Mouse (Mus musculus) left cerebral cortex, postnatal 14 days (tissue): ENCODE results near the gene Nlrp3. TPM values are rescaled to one million over a fixed set of nuclear protein-coding genes. Genes with fewer than 3 reads are reported as not detected.

ENCODE experiments used
- DNase-seq, 2 experiments: peaks; one replicate each; pipeline ENCODE4 v3.0.0; 2021 to 2022; ENCODE audit warnings: low spot score in 2 of 2, mixed read lengths in 1 of 2
- intact Hi-C: fragments of 180-260 bp; cut with DNase I; formaldehyde crosslinking; loops from one replicate; pipeline ENCODE4 v1.15.1; 2025
- long read RNA-seq, 2 experiments: library from polyadenylated mRNA; stranded (forward); transcript quantifications; one replicate each; pipeline ENCODE4 v2.0.0; 2021
- total RNA-seq, 2 experiments: library from RNA; stranded (reverse); gene quantifications; 2 replicates each; pipeline ENCODE4 v1.2.3; 2021

Gene Nlrp3
- 1 to 10 TPM in 1 of 2 experiments, under 1 TPM in 1; 0.80 to 1.1 TPM for total RNA-seq
- long read RNA-seq, experiment 1 = 0 reads
- long read RNA-seq, experiment 2 = 0 reads

DNA sequence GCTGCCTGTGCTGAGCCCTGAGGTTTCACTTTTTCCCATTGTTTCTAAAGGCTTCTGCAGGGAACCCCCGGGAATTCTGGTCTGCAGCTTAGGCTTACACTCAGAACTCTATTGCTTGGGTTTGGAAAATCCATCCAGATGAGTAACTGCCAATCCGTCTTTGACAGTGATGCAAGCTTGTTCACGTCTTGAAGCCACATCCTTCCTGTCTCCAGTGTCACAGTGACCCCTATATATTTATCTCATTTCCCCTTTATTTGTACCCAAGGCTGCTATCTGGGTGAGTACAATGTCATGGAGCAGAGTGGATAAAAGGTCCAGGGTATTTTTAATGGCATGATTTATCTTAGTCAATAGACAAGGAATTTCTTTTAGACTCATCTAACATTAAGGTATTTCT is at the start of gene Nlrp3:
Gene Nlrp3 (plus strand): TSS at position 245 of the 400 bp plus-strand sequence.
- DNase-seq = no peak
- intact Hi-C loops = no loop called here

DNA sequence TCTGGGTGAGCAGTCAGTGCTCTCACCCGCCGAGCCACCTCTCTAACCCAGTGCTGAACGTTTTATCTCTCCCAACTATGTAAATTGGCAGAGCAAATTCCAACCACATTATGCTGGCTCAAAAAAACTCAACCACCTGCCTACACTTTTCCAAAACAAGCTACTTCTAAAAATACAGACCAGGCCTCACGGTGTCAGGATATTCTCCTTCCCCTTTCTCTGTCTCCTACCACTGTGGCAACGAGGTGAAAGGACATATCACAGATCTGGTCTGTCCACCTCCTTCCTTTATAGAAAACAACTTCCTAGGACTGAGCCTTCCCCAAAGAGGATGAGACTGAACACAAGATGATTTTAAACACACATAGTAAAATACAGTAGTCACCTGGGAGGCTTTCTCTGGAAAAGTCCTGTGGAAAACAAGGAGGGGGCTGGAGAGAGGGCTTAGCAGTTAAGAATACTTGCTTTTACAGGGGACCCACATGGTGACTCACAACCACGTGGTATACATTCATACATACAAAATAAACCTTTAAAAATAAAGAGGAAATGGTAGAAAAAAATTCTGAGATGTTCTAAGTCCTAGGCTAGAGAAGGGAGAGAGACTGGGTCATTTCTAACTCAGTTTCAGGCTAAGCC is 44.6 kb upstream of the Nlrp3 start:
- DNase-seq = no peak
- intact Hi-C loops = no loop called here

DNA sequence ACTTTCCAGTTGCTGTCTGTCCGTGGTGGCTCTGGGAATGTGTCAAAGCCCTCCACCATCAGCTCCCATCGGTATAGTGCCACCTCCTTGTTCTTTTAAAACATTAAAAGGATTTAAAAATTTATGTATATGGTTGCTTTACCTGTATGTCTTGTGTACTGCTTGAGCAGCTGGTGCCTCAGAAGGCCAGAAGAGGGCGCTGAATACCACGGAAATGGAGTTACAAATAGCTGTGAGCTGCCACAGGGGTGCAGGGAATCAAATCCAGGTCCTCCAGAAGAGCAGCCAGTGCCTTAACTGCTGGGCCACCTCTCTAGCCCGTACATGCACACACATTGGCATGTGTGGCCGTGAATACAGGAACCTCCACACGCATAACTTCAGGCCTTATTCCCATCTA is 43.6 kb upstream of the Nlrp3 start:
- DNase-seq = no peak
- intact Hi-C loops = no loop called here

DNA sequence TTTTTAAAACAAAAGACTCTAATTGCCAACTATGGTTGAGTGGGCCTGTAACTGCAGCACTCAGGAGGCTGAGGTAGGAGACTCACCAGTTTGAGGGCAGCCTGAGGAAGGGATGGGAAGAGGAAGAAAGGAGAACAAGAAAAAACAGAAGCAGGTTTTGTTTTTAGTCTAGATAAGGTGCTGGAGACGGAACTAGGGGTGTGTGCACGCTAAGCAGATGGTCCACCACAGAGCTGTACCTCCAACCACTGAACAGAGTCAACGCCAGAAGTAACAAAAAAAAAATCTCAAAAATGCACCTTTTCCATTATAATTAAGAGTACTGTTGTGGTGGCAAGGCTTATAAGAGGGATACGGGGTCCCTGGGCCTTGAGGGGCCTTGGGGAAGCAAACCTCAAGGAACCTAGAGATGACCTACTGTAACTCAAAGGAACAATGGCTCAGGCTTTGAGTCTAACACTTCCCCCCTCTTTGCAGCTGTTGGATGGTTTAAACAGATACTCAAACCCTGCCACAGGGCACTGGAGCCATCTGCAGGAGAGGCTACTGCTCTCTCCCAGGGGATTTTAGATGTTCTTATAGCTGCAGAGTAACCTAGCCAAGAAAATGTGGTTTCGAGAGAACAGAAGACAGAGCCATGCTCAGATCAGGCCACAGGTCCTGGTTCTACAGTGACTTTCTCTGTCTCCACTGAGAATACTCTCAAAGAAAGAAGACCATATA is 39.2 kb upstream of the Nlrp3 start:
- intact Hi-C loops = no loop called here

DNA sequence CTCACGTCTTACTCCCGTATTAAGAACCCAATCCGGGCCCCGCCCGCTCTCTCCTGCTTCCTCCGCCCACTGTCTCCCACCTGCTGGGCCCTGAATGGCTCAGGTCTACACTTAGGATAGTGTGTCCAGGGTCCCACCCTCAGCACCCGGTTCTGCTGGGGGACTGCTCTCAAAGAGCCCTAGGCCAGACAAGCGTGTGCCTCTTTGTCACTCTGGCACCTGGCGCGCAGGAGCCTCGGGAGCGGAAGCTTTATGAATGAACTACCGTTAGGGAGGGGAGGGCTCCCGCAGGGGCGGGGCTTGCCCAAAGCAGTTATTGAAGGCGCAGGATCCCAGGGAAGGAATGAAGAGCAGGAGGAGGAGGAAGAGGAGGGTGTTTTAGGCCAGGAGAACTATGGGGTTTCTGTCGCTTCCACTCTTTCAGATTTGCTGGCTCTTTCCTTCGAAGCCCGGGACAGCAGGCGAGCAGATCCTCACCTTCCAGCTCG is 36.0 kb upstream of the Nlrp3 start:
- intact Hi-C loops = no loop called here
- DNase-seq = peak; percentile 47 to 62

More for the DNA sequence above, 39.2 kb upstream of the Nlrp3 start:
- DNase-seq = no peak

DNA sequence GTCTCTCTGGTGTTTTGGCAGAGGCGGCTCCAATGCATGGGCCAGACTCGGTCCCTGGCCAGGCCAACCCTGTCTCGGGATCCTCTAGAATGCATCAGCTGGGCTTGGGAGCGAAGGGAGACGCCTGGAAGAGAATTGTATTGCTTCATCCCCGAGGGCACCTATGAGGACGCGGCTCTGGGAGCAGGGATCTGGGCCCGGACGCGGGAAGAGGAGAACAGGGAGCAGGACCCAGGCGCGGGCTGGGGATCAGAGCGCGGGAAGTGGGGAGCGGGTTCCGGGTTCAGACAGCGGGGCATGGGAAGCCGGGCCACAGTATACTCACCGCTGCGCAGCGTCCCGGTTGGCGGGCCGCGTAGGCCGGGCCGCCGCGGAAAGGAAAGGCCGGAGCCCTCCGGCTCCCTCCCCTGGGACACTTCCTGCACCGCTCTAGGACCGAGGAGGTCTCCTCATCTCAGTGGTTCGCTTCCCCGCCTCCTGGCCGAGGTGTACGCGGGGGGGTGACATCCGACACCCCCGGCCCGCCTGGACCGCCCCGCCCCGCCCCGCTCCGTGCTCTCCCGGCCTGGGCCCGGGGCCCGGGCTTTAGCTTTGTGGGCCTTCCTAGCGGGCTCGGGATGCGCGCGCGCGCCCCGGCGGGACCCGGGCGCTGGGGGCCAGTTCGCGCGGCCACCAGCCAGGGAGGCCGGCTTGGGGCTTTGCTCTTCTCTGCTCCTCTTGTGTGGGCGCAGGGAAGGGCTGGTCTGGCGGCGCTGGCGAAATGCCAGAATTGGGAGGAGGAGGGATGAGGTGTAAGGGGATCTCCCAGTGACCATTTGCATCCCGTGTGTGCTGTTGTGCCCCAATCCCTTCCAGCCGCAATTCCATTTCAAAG is 35.3 kb upstream of the Nlrp3 start:
- intact Hi-C loops = no loop called here
- DNase-seq = peak; percentile 68 to 77

DNA sequence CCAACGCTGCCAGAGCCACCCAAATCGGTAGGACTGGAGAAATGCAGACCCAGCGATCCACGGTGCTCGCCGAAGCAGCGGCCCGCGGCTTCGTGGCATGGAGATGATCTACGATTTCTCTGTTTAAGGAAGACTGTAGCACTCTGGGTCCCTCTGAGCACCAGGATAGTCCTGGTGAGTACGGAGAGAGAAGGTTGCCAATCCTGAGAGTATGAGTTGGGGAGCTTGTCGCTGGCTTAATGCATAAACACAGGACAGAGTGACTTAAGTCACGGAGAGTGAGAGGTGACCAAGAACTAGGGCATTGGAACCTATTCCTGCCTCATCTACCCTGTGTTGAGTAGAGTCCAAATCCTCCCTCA is 34.7 kb upstream of the Nlrp3 start:
- no peak for DNase-seq
- intact Hi-C loops = no loop called here

DNA sequence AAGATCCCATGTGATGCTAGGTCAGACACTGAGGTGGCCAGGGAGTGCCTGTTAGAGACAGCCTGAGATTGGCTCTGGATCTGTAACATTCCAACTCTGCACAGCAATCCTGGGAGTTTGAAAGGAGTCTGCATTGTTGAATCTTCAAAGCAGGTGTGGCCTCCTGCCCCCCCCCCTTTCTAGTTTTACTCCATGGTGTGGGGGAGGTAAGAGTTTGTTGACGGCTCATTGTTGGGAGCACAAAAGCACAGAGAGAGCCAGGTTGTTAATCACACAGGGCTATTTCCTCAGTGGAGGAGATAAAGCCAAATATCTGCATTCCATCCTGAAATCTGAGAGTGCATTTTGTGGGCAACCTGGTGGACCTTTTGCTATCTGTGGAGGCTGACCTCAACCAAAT is 29.8 kb upstream of the Nlrp3 start:
- intact Hi-C loops = no loop called here
- DNase-seq = no peak

DNA sequence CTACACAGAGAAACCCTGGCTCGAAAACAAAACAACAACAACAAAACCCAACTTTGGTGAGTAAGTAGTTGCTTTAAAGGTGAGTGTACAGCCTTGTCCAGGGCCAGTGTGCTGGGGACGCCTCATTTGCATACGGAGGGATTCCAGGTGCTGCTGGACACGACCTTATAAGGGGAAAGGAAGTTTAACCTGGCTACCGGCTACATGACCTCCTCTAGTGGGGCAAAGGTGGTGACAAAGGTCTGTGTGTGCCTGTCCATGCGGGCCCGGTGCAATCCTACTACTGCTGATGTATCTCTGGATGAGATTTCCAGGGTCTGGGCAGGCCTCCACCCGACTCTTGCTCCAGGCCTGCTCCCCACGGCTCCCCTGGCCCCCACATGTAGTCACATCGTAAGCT is 28.6 kb upstream of the Nlrp3 start:
- no peak for DNase-seq
- intact Hi-C loops = no loop called here

DNA sequence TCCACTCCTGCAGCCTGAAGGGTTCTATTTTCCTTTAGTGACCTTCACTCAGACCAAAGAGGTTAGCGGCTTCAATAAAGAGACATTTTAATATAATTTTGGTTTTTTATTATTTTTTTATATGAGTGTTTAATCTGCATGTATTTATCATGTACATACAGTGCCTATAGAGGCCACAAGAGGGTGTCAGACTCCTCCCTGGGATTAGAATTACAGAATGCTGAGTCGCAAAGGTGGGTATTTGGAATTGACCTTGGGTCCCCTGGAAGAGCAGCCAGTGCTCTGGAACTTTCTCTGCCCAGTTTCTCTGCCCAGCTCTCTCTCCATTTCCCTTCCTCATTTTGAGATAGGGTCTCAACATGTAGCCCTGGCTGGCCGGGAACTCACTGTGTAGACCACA is 27.8 kb upstream of the Nlrp3 start:
- intact Hi-C loops = no loop called here
- no peak for DNase-seq

DNA sequence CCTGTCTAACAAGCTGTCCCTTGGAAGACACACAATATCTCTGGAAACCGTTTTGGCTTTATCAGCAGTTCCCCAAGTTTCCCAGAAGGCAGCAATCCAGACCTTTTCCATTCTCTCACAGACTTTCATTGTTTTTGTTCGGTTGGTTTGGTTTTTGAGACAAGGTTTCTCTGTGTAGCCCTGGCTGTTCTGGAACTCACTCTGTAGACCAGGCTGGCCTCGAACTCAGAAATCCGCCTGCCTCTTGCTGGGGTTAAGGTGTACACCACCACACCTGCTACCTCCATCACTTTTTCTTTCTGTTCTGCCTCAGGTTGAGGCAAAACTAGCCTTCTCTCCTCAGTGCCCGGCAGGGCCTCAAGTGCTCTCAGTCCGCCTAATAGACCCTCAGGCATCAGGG is 27.0 kb upstream of the Nlrp3 start:
- no peak for DNase-seq
- intact Hi-C loops = no loop called here

DNA sequence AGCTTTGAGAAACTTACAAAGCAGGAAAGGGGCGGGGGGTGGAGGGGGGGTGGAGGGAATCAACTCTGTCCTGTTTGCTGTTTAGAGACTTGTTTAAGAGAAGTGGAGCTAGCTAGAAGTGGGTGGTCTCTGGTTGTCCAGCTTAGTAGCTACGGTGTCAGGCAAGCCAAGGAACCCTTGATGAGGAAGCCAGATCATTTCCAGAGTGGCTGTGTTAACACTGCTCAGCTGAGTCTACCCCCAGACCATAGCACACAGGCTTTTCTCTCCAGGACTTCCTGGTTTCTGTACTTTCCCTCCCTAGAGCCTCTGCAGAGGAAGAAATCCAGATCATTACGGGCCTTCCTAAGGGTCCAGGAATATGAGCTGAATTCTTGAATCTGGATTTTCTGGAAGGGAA is 26.6 kb upstream of the Nlrp3 start:
- intact Hi-C loops = no loop called here
- no peak for DNase-seq

DNA sequence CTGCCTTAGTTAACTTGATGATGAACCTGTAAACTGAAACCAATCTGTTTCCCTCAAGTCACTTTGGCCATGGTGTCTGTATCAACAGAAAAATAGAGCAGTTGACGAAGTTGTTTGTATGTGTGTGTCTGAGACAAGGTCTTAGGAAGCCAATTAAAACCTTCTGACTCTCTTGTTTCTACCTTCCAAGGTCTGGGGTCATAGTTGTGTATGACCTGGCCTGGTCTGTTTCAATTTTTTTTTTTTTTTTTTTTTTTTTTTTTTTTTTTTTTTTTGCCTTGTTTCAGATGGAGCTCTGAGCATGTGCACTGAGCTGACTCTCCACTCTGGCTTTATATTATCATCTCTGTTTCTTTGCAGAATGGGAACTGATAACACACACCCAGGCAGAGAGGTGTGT is 23.9 kb upstream of the Nlrp3 start:
- intact Hi-C loops = no loop called here
- no peak for DNase-seq

DNA sequence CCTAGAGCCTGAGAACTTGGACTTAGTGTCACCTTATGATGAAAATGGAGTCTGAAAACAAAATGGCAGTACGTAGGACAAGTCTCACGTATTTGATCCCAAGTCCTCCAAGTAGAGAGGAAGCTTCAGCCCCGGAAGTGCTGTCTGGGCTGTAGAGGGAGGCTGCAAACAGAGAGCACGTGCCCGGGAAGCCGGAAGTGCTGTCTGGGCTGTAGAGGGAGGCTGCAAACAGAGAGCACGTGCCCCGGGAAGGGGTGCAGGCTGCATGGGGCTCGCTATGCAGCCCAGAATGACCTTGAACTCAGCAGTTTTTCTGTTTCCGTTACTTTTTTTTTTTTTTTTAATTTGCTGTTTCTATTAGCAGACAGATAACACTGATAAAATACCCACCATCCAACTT is 23.1 kb upstream of the Nlrp3 start:
- DNase-seq = no peak
- intact Hi-C loops = no loop called here

DNA sequence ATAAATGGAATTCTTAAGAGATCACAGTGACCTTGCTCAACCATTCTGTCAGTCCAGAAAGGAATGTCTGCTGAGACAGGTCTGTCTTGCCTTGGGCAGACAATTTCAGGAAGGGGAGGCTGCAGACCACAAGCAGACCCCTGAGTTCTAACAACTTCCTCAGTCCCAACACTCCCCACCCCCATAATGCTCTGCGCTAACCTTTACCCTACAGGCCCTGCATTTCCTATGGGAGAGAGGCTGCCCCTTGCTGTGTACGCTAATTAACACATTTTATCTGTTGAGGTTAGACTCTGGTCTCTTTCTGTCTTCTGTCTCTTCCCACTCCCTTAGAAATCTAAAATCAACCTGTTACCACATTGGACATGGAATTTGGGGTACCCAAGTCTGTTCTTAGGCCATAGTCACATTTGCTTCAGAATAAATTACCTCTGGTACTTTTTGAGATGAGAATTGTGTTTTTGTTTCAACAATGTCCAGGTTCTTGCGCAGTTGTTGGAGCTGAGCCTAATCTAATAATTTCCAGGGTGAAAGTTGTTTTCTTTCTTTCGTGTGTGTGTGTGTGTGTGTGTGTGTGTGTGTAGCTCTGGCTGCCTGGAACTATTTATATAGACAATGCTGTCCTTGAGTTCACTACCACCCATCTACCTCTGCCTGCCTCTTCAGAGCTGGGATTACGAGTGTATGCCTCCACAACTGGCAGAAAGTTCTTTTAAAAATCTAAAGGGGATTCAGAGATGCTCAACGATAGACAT is 21.4 kb upstream of the Nlrp3 start:
- intact Hi-C loops = loop anchor here (10.0 kb wide), 1 partner anchor 225 kb away; no protein-coding TSS in a partner anchor
- DNase-seq = no peak

DNA sequence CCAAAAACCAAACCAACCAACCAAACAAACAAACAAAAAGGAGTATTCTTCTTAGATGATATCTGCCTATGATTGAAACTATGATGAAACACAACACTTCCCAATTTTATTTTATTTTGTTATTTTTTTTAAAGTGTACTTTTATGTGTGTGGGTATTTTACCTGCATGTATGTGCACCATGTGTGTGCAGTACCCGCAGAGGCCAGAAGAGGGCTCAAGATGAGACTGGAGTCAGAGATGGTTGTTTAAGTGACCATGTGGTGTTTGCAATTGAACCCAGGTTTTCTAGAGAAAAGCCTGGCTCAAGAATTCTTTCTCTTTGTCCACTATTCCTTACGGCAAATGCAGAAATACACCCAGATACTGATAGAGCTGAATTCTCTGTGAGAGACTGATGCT is 17.2 kb upstream of the Nlrp3 start:
- intact Hi-C loops = loop anchor here (10.0 kb wide), 1 partner anchor 221 kb away; no protein-coding TSS in a partner anchor

DNA sequence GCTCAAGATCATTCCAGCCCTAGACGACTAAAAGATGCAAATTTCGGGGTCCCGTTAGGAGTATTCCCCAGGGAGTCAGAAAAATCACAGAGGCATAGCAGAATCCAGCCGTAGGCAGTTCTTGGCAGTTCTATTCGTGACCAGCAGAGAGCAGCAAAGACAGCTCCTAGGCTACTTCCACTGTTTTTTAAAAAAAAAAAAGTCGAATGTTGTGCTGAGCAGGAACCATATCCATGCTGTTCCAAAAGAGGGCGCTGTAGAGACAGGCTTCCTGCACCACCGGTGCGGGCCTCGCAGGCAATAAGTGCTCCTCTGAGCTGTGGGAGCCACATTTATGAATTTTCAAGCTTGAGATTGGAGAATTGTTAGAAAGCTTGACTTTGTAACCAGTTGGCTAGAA is 16.1 kb upstream of the Nlrp3 start:
- DNase-seq = peak; percentile 92 to 96
- intact Hi-C loops = loop anchor here (1.0 to 10.0 kb wide), 3 partner anchors 44 to 220 kb away; no protein-coding TSS in a partner anchor

More for the DNA sequence above, 17.2 kb upstream of the Nlrp3 start:
- no peak for DNase-seq

DNA sequence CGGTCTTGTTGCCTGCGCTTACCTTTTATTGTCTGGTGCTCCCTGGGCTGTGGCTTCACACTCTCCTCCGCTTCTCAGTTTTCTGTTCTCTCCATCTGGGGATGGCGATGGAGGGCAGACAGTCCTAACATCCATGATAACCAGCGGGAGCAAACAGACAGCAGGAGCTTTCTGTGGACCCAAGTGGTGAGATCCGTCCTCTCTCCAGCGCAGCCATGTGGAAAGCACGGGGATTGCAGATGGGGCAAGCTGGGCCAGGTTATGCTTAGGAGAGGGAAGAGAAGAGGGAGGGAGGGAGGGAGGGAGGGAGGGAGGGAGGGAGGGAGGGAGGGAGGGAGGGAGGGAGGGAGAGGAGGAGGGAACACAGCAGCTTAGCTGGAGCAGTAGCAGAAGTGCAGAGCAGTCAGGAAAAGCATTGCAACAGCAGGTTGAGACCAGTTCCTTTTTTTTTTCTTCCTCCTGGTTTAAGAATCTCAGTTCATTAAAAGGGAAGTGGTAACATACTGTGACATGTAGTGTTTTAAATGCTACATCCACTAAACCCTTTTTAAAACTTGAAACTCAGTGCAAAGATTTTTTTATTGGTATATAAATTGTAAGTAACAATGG is 14.8 kb upstream of the Nlrp3 start, which contains the start of gene Zkscan17:
Gene Zkscan17 (minus strand): TSS at position 280 of the 609 bp plus-strand sequence.
- DNase-seq = peak in 1 of 2 experiments; percentile 63
- intact Hi-C loops = loop anchor here (10.0 kb wide), 1 partner anchor 218 kb away; no protein-coding TSS in a partner anchor

DNA sequence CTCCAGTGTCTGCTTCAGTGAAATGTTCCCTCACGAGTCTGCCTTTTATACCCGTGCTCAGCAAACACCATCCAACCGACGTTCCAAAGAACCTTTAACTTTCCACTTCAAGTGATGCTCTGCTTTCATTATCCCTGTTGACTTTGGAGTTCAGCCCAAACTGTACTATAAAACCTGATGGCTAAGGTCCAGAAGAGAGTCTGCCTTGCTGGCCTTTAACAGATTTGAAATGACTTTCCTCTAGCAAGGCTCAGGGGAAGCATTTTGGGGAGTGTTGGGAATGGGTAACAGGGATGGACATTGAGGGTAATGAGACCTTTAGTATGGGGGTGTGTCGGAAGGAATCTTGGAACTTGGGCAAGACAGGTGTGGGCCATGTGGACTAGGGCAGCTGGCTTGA is 11.1 kb upstream of the Nlrp3 start:
- intact Hi-C loops = no loop called here
- no peak for DNase-seq
